Mouse (Mus musculus): ENCODE results near the gene Cd24a.

Gene Cd24a

GRCm38 (mm10) chr10:43601039-43601438, 23.0 kb downstream of the Cd24a start:
- Histone ChIP-seq H3K36me3 (ENCODE audit: control insufficient read depth, insufficient read depth, low read length, poor library complexity, severe bottlenecking) (no peaks in the 10 kb centered on the region), H3K27me3 (ENCODE audit: control insufficient read depth, insufficient read depth, low read length, poor library complexity, severe bottlenecking) (no peaks in the 10 kb centered on the region)
- DNase-seq (ENCODE audit: low read depth, low spot score), result no peak

GRCm38 (mm10) chr10:43601511-43602396, 23.7 kb downstream of the Cd24a start:
- Histone ChIP-seq H3K27me3 (ENCODE audit: control insufficient read depth, insufficient read depth, low read length, poor library complexity, severe bottlenecking) (no peaks in the 10 kb centered on the region), H3K36me3 (ENCODE audit: control insufficient read depth, insufficient read depth, low read length, poor library complexity, severe bottlenecking) (no peaks in the 10 kb centered on the region)
- no peak for DNase-seq (ENCODE audit: low read depth, low spot score)

- H3K27me3 ChIP-seq (ENCODE audit: control insufficient read depth, insufficient read depth, low read length, poor library complexity, severe bottlenecking), result no peaks in the 10 kb centered on the region
- H3K36me3 ChIP-seq (ENCODE audit: control insufficient read depth, insufficient read depth, low read length, poor library complexity, severe bottlenecking), result no peaks in the 10 kb centered on the region
- no peak for DNase-seq (ENCODE audit: low read depth, low spot score)
These were observed 26.0 kb downstream of the Cd24a start for GRCm38 (mm10) chr10:43603975-43604686.

- H3K36me3 ChIP-seq (ENCODE audit: control insufficient read depth, insufficient read depth, low read length, poor library complexity, severe bottlenecking), result no peaks in the 10 kb centered on the region
- H3K27me3 ChIP-seq (ENCODE audit: control insufficient read depth, insufficient read depth, low read length, poor library complexity, severe bottlenecking), result no peaks in the 10 kb centered on the region
- DNase-seq (ENCODE audit: low read depth, low spot score), result no peak
These were observed 26.7 kb downstream of the Cd24a start for GRCm38 (mm10) chr10:43604687-43605250.

- no peak for DNase-seq (ENCODE audit: low read depth, low spot score)
- Histone ChIP-seq H3K36me3 (ENCODE audit: control insufficient read depth, insufficient read depth, low read length, poor library complexity, severe bottlenecking) (no peaks in the 10 kb centered on the region), H3K27me3 (ENCODE audit: control insufficient read depth, insufficient read depth, low read length, poor library complexity, severe bottlenecking) (no peaks in the 10 kb centered on the region)
These were observed 27.8 kb downstream of the Cd24a start for GRCm38 (mm10) chr10:43605901-43606300.

GRCm38 (mm10) chr10:43609507-43609906, 31.4 kb downstream of the Cd24a start:
- Histone ChIP-seq H3K36me3 (ENCODE audit: control insufficient read depth, insufficient read depth, low read length, poor library complexity, severe bottlenecking) (no peaks in the 10 kb centered on the region), H3K27me3 (ENCODE audit: control insufficient read depth, insufficient read depth, low read length, poor library complexity, severe bottlenecking) (no peaks in the 10 kb centered on the region)
- no peak for DNase-seq (ENCODE audit: low read depth, low spot score)

GRCm38 (mm10) chr10:43609958-43610357, 31.9 kb downstream of the Cd24a start:
- DNase-seq (ENCODE audit: low read depth, low spot score), result no peak
- Histone ChIP-seq H3K36me3 (ENCODE audit: control insufficient read depth, insufficient read depth, low read length, poor library complexity, severe bottlenecking) (no peaks in the 10 kb centered on the region), H3K27me3 (ENCODE audit: control insufficient read depth, insufficient read depth, low read length, poor library complexity, severe bottlenecking) (no peaks in the 10 kb centered on the region)

GRCm38 (mm10) chr10:43611081-43611480, 33.0 kb downstream of the Cd24a start:
- no peak for DNase-seq (ENCODE audit: low read depth, low spot score)
- Histone ChIP-seq H3K36me3 (ENCODE audit: control insufficient read depth, insufficient read depth, low read length, poor library complexity, severe bottlenecking) (no peaks in the 10 kb centered on the region), H3K27me3 (ENCODE audit: control insufficient read depth, insufficient read depth, low read length, poor library complexity, severe bottlenecking) (no peaks in the 10 kb centered on the region)

GRCm38 (mm10) chr10:43619059-43619531, 41.0 kb downstream of the Cd24a start:
- Histone ChIP-seq H3K36me3 (ENCODE audit: control insufficient read depth, insufficient read depth, low read length, poor library complexity, severe bottlenecking) (no peaks in the 10 kb centered on the region), H3K27me3 (ENCODE audit: control insufficient read depth, insufficient read depth, low read length, poor library complexity, severe bottlenecking) (no peaks in the 10 kb centered on the region)
- DNase-seq (ENCODE audit: low read depth, low spot score), result no peak

GRCm38 (mm10) chr10:43619939-43620338, 41.9 kb downstream of the Cd24a start:
- H3K36me3 ChIP-seq (ENCODE audit: control insufficient read depth, insufficient read depth, low read length, poor library complexity, severe bottlenecking), result no peaks in the 10 kb centered on the region
- no peaks in the 10 kb centered on the region for H3K27me3 ChIP-seq (ENCODE audit: control insufficient read depth, insufficient read depth, low read length, poor library complexity, severe bottlenecking)
- no peak for DNase-seq (ENCODE audit: low read depth, low spot score)

- Histone ChIP-seq H3K36me3 (ENCODE audit: control insufficient read depth, insufficient read depth, low read length, poor library complexity, severe bottlenecking) (no peaks in the 10 kb centered on the region), H3K27me3 (ENCODE audit: control insufficient read depth, insufficient read depth, low read length, poor library complexity, severe bottlenecking) (no peaks in the 10 kb centered on the region)
- no peak for DNase-seq (ENCODE audit: low read depth, low spot score)
These were observed 45.4 kb downstream of the Cd24a start for GRCm38 (mm10) chr10:43623510-43623909.

GRCm38 (mm10) chr10:43624362-43624761, 46.3 kb downstream of the Cd24a start:
- H3K36me3 ChIP-seq (ENCODE audit: control insufficient read depth, insufficient read depth, low read length, poor library complexity, severe bottlenecking), result no peaks in the 10 kb centered on the region
- H3K27me3 ChIP-seq (ENCODE audit: control insufficient read depth, insufficient read depth, low read length, poor library complexity, severe bottlenecking), result no peaks in the 10 kb centered on the region
- DNase-seq (ENCODE audit: low read depth, low spot score), result no peak

- H3K27me3 ChIP-seq (ENCODE audit: control insufficient read depth, insufficient read depth, low read length, poor library complexity, severe bottlenecking), result no peaks in the 10 kb centered on the region
- DNase-seq (ENCODE audit: low read depth, low spot score), result no peak
- H3K36me3 ChIP-seq (ENCODE audit: control insufficient read depth, insufficient read depth, low read length, poor library complexity, severe bottlenecking), result no peaks in the 10 kb centered on the region
These were observed 46.8 kb downstream of the Cd24a start for GRCm38 (mm10) chr10:43624791-43625398.

GRCm38 (mm10) chr10:43625578-43625977, 47.5 kb downstream of the Cd24a start:
- Histone ChIP-seq H3K36me3 (ENCODE audit: control insufficient read depth, insufficient read depth, low read length, poor library complexity, severe bottlenecking) (no peaks in the 10 kb centered on the region), H3K27me3 (ENCODE audit: control insufficient read depth, insufficient read depth, low read length, poor library complexity, severe bottlenecking) (no peaks in the 10 kb centered on the region)
- DNase-seq (ENCODE audit: low read depth, low spot score), result no peak
